Mouse (Mus musculus): Measurements from ENCODE around the gene Wdr90.

DNA sequence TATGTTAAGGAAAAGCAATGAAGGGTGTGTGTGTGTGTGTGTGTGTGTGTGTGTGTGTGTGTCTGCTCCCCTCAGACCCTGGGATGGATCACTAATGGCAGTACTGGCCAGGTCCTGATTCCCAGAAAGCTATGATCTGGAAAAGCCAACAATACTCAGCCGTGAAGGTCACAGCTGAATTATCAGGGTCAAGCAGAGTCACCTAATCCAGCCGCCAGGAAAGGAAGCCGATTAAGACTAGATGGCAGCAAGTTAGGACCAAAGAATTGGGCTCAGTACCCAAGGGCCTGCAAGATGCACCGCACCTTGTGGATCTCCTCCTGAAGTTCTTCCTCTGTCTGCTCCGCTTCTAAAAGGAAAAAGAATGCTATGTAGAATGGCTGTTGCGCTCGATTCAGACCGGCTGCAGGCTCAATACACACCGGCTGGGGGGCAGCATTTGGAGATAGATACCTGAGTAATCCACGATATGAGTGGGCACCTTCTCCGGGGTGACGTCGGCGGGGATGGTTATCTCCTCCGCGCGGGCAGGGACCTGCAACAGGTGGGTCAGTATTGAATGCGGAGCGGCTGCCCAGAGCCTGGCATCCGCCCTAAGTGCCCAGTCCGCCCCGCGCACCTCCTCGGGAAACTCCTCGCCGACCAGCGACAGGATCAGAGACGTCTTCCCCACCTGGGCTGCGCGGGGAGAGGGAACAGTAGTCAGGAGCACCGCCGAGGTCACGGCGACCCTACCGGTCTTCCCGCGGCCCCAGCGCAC, 17.5 kb downstream of the Wdr90 start:
- TF ChIP-seq POLR2A (IDR thresholded peaks at IDR 0.05; ENCODE audit: insufficient read depth, low read depth, low read length): no peak
- TF ChIP-seq CTCF (IDR thresholded peaks at IDR 0.05; ENCODE audit: insufficient read depth, low read depth, low read length): no peak

All from olfactory bulb, adult 2 months (tissue).